Mouse (Mus musculus) testis, adult 2 months (tissue): ENCODE data around the gene Pbxip1.

Experiments
- CTCF ChIP-seq: fragments of 200-500 bp; IDR thresholded peaks from 2 replicates; pipeline ENCODE4 v1.5.1; 2012; ENCODE audit warnings: low read depth, mild to moderate bottlenecking, inconsistent platforms, low read length, moderate library complexity; ENCODE audit not compliant: control insufficient read depth, insufficient read depth, insufficient replicate concordance
- POLR2A ChIP-seq: fragments of 200-500 bp; IDR thresholded peaks from 2 replicates; pipeline ENCODE4 v1.6.1; 2012; ENCODE audit warnings: low read depth, mild to moderate bottlenecking, inconsistent platforms, low read length, moderate library complexity; ENCODE audit not compliant: control insufficient read depth

DNA sequence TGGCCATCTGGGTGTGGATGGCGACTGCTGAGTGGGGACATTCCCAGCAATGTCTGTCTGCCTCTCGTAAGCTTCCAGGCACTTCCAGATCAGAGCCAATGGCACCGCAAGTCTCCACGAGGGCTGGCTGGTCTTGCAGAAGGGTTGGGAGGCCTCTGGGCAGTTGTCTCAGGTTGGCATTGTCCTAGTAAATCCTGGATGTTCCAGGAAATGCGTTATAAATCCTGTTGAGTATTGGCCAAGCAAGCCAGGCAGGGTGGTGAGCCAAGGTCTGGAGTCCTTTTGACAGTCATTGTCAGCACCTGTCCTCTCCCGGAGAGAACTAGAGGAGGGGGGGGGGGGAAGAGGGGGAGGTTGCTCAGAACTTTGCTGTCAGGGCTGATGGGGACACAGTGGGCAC, 42.5 kb downstream of the Pbxip1 start:
- TF ChIP-seq CTCF (no peak), POLR2A (no peak)
